Mouse (Mus musculus) myocyte (in vitro differentiated cells): Measurements from ENCODE around the gene Pnpla1.

Experiments
- MYOD1 ChIP-seq, 3 experiments: IDR thresholded peaks; one replicate each; pipeline ENCODE4 v1.6.1; 2011; ENCODE audit warnings: control low read depth in 2 of 3, low read depth in 2 of 3, mild to moderate bottlenecking in 2 of 3, moderate library complexity in 1 of 3; ENCODE audit not compliant: insufficient read length in 2 of 3, control insufficient read depth in 1 of 3
- POLR2A ChIP-seq: IDR thresholded peaks from one replicate; pipeline ENCODE4 v1.6.1; 2011; ENCODE audit warnings: low read depth, mild to moderate bottlenecking, control low read depth, moderate library complexity; ENCODE audit not compliant: insufficient read length

GRCm38 (mm10) chr17:28899427-28899826, 41.2 kb downstream of the Pnpla1 start:
- TF ChIP-seq POLR2A, result no peak
- TF ChIP-seq MYOD1 (IDR thresholded peaks at IDR 0.05; ENCODE audit: control insufficient read depth in 1 of 3, insufficient read length in 2 of 3, low read depth in 2 of 3), result no peak
